13 mouse cellular contexts compared by ENCODE assay signal in genomic region chr13:31812701-31813100, GRCm38 (mm10). TPM values are rescaled to one million over a fixed set of nuclear protein-coding genes. Genes with fewer than 3 reads are reported as not detected.
A peak's percentile ranks its signal among the peaks of the same experiment; 100 is the strongest.
DNase-seq lines count a peak whose midpoint lies in the region; ATAC-seq and TF ChIP-seq lines count a peak whose summit lies in the region.
"Had no signal": no experiment of that assay in that cellular context is flagged by ENCODE, and none has a peak within 500 bp of the region (broad histone marks: within the 10 kb centered on the region; RNA-seq: fewer than 3 reads in every experiment).

No protein-coding gene starts in this region.

- no peaks in the 10 kb centered on the region for H3K9me3 ChIP-seq in heart, embryonic 13.5 days
- H3K9me3 ChIP-seq in hindbrain, embryonic 14.5 days (ENCODE audit: control insufficient read depth, low read length), result no peaks in the 10 kb centered on the region
- no peaks in the 10 kb centered on the region for H3K9me3 ChIP-seq in neural tube, embryonic 13.5 days

- ATAC-seq in heart, embryonic 13.5 days (ENCODE audit: extremely low read depth, insufficient number of reproducible peaks, low FRiP score, low TSS enrichment), result no peak
- ATAC-seq in hindbrain, embryonic 14.5 days (ENCODE audit: low FRiP score), result no peak
- no peak for ATAC-seq in neural tube, embryonic 13.5 days (ENCODE audit: low read depth)
- ATAC-seq: Patski had no signal

- peak overlapping the region; percentile 71 for H3K4me2 ChIP-seq in heart, embryonic 13.5 days
- peak overlapping the region; percentile 44 for H3K4me2 ChIP-seq in hindbrain, embryonic 14.5 days (replicated peaks)
- peak overlapping the region; percentile 48 for H3K4me2 ChIP-seq in neural tube, embryonic 13.5 days
- H3K4me2 ChIP-seq: liver, embryonic 11.5 days had no signal

- no peaks in the 10 kb centered on the region; the same call in 1 of the 2 replicates for H3K36me3 ChIP-seq in heart, embryonic 13.5 days
- no peaks in the 10 kb centered on the region for H3K36me3 ChIP-seq in hindbrain, embryonic 14.5 days (replicated peaks; ENCODE audit: control insufficient read depth, insufficient read depth)
- H3K36me3 ChIP-seq in neural tube, embryonic 13.5 days, result no peaks in the 10 kb centered on the region

- H3K27ac ChIP-seq in heart, embryonic 13.5 days (replicated peaks), result peak overlapping the region; percentile 37; the same call in 1 of the 2 replicates
- H3K27ac ChIP-seq in left cerebral cortex, adult 2 months, result peak overlapping the region; percentile 54; the same call in 1 of the 2 replicates
- no peak overlapping the region for H3K27ac ChIP-seq in hindbrain, embryonic 14.5 days
- H3K27ac ChIP-seq in neural tube, embryonic 13.5 days (replicated peaks), result peak overlapping the region; percentile 28

- peak overlapping the region; percentile 71 for H3K9ac ChIP-seq in heart, embryonic 13.5 days
- H3K9ac ChIP-seq in hindbrain, embryonic 14.5 days, result 0 out of 2 replicates have a peak overlapping the region, but pooled peaks have one; percentile 22
- H3K9ac ChIP-seq in neural tube, embryonic 13.5 days, result peak overlapping the region; percentile 13

- peaks cover 87% of the 10 kb centered on the region for H3K27me3 ChIP-seq in heart, embryonic 13.5 days (replicated peaks)
- H3K27me3 ChIP-seq in hindbrain, embryonic 14.5 days (ENCODE audit: control insufficient read depth, insufficient read depth, low read length), result peaks cover 94% of the 10 kb centered on the region
- peaks cover 94% of the 10 kb centered on the region for H3K27me3 ChIP-seq in neural tube, embryonic 13.5 days
- H3K27me3 ChIP-seq: Patski had no signal

- TF ChIP-seq CTCF in left cerebral cortex, adult 2 months (IDR thresholded peaks at IDR 0.05), result no peak

- 73% methylated on average over 2 of the region's 2 CpGs for WGBS in heart, embryonic 13.5 days
- 39% methylated on average over 2 of the region's 2 CpGs for WGBS in hindbrain, embryonic 14.5 days
- 38% methylated on average over 2 of the region's 2 CpGs for WGBS in neural tube, embryonic 13.5 days

- H3K4me3 ChIP-seq in heart, embryonic 13.5 days, result peak overlapping the region; percentile 59
- peak overlapping the region; percentile 44 for H3K4me3 ChIP-seq in left cerebral cortex, adult 2 months
- no peak overlapping the region for H3K4me3 ChIP-seq in hindbrain, embryonic 14.5 days (replicated peaks; ENCODE audit: low read length)
- H3K4me3 ChIP-seq in neural tube, embryonic 13.5 days, result peak overlapping the region; percentile 14

- peaks cover 42% of the 10 kb centered on the region for H3K4me1 ChIP-seq in heart, embryonic 13.5 days
- H3K4me1 ChIP-seq in hindbrain, embryonic 14.5 days (replicated peaks; ENCODE audit: control insufficient read depth, insufficient read depth, low read length), result peaks cover 5% of the 10 kb centered on the region; the same call in 1 of the 2 replicates
- H3K4me1 ChIP-seq in neural tube, embryonic 13.5 days (replicated peaks), result peaks cover 24% of the 10 kb centered on the region; the same call in 1 of the 2 replicates

- DNase-seq in heart, adult 9 months (ENCODE audit: low spot score in 2 of 2), result no peak
- no peak for DNase-seq in left cerebral cortex, adult 2 months (ENCODE audit: extremely low spot score in 1 of 2, low spot score in 2 of 2)
- DNase-seq in left cerebral cortex, postnatal 4 days, result no peak
- DNase-seq in hindbrain, embryonic 14.5 days (ENCODE audit: low spot score), result no peak
- DNase-seq in spleen, postnatal 14 days (ENCODE audit: low spot score in 2 of 2), result no peak
- no peak for DNase-seq in gastrocnemius, postnatal 25 days
- DNase-seq: adrenal gland, adult 8-10 months; cerebellum, postnatal 25 days; lung, postnatal 10 days had no signal

- intact Hi-C loops in left cerebral cortex, adult 2 months (cut with DNase I), result no loop called here
- intact Hi-C loops in left cerebral cortex, postnatal 4 days (cut with DNase I), result no loop called here

RNA-seq across cellular contexts. Expression of gene Foxc1, which starts 6.3 kb away (rescaled TPM):
- polyA plus RNA-seq in heart, embryonic 13.5 days (2015; fragmentation: Nextera tagmentation; extraction: Ambion mirVana), result 1.4 and 1.6 TPM in 2 replicates
- 1 to 10 TPM; 4.8 to 6.1 TPM for total RNA-seq in left cerebral cortex, adult 2 months (2021)
- total RNA-seq in left cerebral cortex, postnatal 4 days (2021), result 1 to 10 TPM; 8.5 TPM
- 2.3 and 2.9 TPM in 2 replicates for polyA plus RNA-seq in hindbrain, embryonic 14.5 days (2014; fragmentation: Nextera tagmentation; extraction: Ambion mirVana)
- 2.4 and 2.6 TPM in 2 replicates for polyA plus RNA-seq in neural tube, embryonic 13.5 days (2015; fragmentation: Nextera tagmentation; extraction: Ambion mirVana)
- total RNA-seq in gastrocnemius, postnatal 25 days (2021), result 1 to 10 TPM in 1 of 2 experiments, under 1 TPM in 1; 0.84 to 1.3 TPM

Comparison
In these comparisons a context has a peak if more than half of its experiments do, and no peak if none do; other contexts are left out.
1. H3K9ac ChIP-seq: peak in every context shown above with its lines; median percentile 71 in heart, embryonic 13.5 days; 22 in hindbrain, embryonic 14.5 days; 13 in neural tube, embryonic 13.5 days.